Mouse (Mus musculus) ovary, postnatal 10 days (tissue): ENCODE results near the gene Arhgef10l.

ENCODE experiments used
- DNase-seq: peaks from one replicate; pipeline ENCODE4 v3.0.0; 2022; ENCODE audit warnings: low spot score

Arhgef10l gene

GRCm38 (mm10) chr4:140661406-140662022, 4.3 kb downstream of the Arhgef10l start:
- DNase-seq = no peak

GRCm38 (mm10) chr4:140657681-140658575, 7.9 kb downstream of the Arhgef10l start:
- peak; percentile 37 for DNase-seq

DNA sequence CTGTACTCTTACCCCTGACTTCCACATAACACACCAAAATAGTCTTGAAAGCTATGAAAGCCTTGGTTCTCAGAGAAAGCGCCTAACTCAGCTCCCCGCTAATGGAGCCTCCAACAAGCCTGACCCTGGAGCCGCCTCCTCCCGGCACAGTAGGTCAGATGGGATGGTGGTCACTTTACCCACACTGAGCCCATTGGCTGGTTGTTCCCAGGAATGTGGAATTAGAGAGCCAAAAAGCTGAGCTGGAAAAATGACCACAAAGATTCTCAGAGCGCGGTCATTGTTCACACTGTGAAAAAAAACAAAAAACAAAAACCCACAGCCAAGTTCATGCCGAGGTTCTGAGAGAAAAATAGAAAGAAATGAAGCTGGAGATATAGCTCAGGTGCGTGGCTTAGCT, 9.3 kb downstream of the Arhgef10l start:
- no peak for DNase-seq

- no peak for DNase-seq
These were observed 11.0 kb downstream of the Arhgef10l start for GRCm38 (mm10) chr4:140654798-140655197.

DNA sequence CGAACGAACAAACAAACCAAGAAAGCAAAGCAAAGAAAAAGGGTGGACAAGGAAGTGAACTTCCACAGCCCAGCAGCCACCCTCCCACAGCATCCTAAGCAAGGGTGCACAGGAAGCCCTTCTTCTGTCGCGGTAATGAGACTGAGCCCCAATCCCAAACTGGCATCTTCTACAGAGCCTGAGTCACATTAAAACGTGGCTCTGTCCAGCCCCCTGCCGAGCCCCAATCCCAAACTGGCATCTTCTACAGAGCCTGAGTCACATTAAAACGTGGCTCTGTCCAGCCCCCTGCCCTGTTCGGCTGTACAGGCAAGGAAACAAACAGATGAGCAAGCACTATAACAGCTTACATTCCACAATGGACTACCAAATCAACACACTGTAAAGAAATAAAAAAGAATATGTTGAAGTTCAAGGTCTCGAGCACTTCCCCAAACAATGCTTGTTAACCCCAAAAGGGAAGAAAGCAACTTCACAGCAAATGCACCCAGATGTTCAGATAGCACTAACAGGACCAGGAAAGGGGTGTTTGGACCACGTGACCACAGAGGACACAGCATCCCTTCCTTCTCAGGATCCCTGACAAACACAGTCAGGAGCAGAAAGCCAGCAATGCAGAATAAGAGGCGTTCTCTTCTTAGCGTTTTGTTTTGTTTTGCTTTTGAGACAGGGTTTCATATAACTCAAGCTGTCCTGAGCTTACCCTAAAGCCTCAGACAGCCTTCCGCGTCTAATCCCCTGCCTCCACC, 11.8 kb downstream of the Arhgef10l start:
- DNase-seq = no peak

DNA sequence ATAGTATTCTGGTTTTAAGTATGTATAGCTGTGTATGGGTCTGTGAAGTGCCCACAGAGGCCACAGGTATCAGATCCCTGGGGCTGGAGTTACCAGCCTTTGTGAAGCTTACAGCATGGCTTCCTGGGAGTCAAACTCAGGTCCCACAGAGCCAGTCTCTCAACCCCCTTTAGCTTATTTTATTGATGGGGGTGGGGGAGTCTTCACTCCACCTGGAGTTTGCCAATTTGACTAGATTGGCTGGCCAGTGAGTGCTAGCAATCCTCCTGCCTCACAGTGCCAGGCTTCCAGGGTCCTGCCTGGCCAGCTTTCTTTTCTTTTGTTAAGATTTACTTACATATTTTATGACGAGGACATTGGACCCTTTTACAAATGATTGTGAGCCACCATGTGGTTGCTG, 16.1 kb downstream of the Arhgef10l start:
- no peak for DNase-seq

DNA sequence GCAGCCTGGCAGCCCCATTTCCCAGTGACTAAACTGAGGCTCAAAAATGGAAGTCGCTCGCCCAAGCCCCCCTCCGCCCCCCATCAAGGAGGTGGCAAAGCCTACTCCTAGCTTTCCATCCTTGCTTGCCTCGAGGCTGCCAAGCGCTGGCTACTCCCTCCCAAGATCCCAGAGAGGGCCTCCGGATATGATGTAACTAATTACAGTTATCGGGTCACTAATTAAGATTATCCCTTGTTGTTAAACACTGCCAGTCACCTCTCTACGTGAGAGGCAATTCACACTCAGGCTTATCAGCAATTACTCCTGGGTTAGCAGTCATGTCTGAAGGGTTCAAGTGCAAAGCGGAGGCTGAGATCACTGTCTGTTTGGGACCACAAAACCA, 16.6 kb downstream of the Arhgef10l start:
- DNase-seq = no peak

- peak; percentile 50 for DNase-seq
These were observed 17.2 kb downstream of the Arhgef10l start for GRCm38 (mm10) chr4:140648443-140649206.

DNA sequence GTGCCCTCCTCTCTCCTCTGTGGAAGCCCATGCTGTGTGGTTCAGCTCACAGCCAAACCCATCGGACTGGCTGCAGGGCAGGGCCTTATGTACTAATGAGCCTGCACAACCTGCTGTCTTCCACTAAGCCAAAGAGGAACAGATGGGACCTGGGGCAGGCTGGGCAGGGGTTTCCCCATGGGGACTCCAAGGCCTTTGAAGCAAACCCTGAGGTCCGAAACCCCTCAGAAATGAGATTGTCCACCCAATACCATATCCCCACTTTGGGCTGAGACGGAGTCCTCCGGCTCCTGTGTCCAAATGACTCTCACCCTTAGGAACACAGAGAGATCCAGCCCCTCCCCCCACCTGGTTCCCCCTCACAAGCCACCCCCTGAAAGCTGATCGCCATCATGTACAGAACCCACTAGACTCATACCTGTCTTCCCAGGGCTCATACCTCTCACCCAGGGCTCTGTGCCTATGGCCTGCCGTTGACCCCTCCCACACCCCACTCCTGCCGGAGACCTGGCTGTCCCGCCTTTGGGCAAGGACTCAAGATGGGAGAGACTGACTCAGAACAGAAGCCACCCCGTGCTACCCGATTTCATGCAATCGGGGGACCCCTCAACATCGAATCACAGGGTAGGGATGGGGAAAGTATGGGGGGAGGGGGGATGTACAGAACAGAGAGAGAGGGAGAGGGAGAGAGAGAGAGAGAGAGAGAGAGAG, 17.9 kb downstream of the Arhgef10l start:
- DNase-seq = no peak

GRCm38 (mm10) chr4:140645638-140646037, 20.2 kb downstream of the Arhgef10l start:
- DNase-seq = no peak

- DNase-seq = no peak
These were observed 21.1 kb downstream of the Arhgef10l start for GRCm38 (mm10) chr4:140644701-140645100.

DNA sequence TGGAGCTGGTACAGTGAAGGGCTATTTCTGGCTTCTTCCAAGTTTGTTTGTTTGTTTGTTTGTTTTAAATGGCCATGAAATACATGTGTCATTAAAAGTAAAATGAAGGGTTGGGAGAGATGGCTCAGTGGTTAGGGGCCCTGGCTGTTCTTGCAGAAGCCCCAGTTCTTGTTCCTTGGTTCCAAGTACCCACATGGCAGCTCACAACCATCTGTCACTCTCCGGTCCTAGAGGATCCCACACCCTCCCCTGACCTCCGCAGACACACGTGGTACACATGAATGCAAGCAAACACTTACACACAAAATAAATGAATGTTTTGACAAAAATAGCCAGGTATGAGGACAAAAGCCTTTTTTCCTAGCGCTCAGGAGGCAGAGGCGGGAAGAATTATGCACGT, 21.5 kb downstream of the Arhgef10l start:
- DNase-seq = no peak

DNA sequence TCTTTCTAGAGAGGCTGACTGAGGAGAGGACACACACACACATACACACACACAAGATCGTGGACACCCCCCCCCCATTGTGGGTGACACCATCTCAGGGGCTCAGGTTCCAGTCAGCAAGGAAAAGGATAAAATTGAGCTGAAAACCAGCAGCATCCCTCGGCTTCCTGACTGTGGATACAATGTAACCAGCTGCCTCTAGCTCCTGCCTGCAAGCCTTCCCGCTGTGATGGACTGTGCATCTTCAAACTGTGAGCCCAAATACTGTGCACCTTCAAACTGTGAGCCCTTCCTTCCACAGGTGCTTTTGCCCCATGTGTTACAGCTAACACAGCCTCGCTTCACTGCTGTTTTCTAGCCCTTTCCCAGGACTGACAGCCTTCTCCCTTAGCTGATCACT, 23.4 kb downstream of the Arhgef10l start:
- no peak for DNase-seq

DNA sequence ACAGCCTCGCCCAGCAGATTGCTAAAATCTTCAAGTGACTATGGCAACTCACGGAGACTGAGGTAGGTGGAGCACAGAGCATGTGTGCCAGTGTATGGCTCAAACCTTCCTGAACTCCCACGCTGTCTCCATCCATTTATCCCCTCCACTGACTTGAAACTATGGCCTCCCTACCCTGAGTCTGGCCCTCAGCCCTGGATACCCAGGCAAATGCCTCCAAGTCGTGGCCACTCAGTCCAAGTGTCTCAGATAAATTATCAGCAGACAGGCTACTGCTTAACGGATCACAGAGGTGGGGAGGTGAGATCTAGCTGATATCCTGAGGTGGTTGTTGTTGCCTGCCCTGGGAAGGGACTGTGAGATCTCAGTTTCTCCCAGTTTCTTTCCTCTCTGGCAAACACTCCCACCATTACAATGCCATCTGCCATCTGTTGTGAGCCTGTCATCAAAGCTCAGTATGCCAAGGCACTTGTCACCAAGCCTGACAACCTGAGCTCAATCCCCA, 24.3 kb downstream of the Arhgef10l start:
- no peak for DNase-seq

GRCm38 (mm10) chr4:140640668-140641067, 25.1 kb downstream of the Arhgef10l start:
- DNase-seq = no peak

- DNase-seq = no peak
These were observed 25.6 kb downstream of the Arhgef10l start for GRCm38 (mm10) chr4:140640242-140640523.

DNA sequence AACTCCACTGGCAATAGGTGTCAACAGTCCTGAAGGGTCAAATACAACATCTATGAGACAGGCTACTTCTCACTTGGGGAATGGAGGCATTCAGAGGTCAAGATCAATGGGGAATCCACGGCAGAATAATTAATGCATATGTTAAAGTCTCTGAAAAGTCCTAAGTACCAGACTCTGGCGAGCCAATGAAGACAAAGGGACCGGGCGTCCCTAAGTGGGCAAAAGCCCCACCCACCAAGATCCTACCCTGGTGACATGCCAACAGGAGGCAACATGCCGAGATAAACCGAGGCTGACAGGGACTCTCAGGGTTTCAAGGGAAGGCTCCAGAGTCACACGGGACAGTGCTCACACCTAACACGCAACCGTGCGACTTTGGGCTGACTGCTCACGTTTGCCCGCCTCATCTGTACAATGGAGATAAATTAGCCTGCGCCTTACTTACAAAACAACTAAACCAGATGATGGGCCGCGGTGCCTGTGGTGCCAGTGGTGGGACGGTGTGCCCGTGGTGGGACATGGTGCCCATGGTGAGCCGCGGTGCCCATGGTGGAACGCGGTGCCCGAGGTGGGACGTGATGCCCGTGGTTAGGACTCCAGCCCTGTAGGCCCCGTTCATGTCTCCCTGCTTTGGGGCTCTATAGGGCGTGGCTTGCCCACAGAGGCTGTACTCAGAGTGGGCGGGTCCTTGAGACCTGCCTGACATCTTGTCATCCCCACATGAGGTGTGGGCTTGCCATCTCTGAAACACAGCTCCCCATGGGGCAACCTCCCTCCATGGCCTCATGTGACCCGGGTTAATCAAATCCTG, 26.2 kb downstream of the Arhgef10l start:
- DNase-seq = no peak

GRCm38 (mm10) chr4:140638591-140638990, 27.2 kb downstream of the Arhgef10l start:
- DNase-seq = no peak

- no peak for DNase-seq
These were observed 28.5 kb downstream of the Arhgef10l start for GRCm38 (mm10) chr4:140637269-140637668.

GRCm38 (mm10) chr4:140636312-140636996, 29.4 kb downstream of the Arhgef10l start:
- no peak for DNase-seq
